Mouse (Mus musculus): ENCODE measurements around the gene Dscaml1. TPM values are rescaled to one million over a fixed set of nuclear protein-coding genes. Genes with fewer than 3 reads are reported as not detected.

Dscaml1 gene
- total and polyA plus RNA-seq, 3 experiments, result not detected

DNA sequence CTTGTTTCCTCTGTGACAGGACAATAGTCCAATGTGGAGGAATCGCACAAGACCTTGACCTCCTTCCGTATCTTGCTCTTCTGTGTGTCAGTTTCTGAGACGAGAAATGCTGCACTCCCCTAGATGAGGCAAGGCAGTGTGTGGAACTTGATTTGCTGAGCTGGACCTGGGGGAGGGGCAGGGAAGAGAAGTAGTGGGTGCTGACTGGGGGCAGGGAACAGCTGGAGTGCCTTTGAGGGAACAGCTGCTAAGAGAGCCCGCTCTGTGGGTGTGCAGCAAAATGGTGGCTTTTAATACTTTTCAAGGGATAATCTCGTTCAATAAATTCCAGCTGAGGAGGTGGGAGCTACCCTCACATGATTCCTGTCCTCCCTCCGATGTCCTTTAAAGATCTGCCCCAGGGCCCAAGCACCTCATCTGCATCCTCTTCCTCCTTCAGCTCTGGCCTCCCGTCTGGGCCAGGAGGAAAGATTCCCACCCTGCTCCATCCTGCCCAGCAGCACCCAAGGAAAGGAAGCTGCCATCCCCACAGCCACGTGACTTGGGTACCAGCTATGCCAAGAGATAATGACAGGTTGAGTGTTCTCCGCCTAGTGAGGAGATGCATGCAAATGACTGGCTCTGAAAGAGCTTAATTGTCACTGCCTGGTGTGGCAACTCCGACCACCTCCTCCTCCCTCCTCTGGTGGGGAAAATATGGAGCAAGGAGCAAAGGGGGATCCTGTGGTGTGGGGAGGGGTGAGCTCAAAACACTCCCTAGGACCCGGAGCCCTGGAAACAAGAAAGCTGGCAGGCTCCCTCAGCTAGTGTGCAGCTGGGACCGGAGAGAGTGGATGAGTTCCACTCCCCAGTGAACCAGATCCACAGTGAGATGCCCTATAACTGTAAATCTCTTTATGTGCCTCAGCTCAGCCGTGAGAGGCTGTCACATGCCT, 181.9 kb downstream of the Dscaml1 start:
- Histone ChIP-seq H3K27ac (ENCODE audit: control insufficient read depth, low read depth, low read length) (no peak overlapping the region), H3K9ac (ENCODE audit: control insufficient read depth, low read depth, low read length, poor library complexity, severe bottlenecking) (no peak overlapping the region), H3K9me3 (replicated peaks; ENCODE audit: insufficient read depth, low read length) (no peaks in the 10 kb centered on the region), H3K79me2 (ENCODE audit: control insufficient read depth, insufficient read depth, low read length, poor library complexity) (no peaks in the 10 kb centered on the region), H3K36me3 (ENCODE audit: control insufficient read depth in 1 of 2, insufficient read depth in 2 of 2, low read length in 2 of 2) (no peaks in the 10 kb centered on the region), H3K4me1 (ENCODE audit: control insufficient read depth in 1 of 2, insufficient read depth in 2 of 2, low read length in 2 of 2) (no peaks in the 10 kb centered on the region), H3K27me3 (ENCODE audit: control insufficient read depth in 1 of 2, insufficient read depth in 2 of 2, low read length in 2 of 2) (no peaks in the 10 kb centered on the region; a peak in 1 of 4 replicates), H3K4me3 (ENCODE audit: control insufficient read depth in 1 of 2, insufficient read depth in 1 of 2, low read depth in 2 of 2, low read length in 2 of 2) (no peak overlapping the region)
- no peak for DNase-seq (ENCODE audit: low read depth, low spot score)
- TF ChIP-seq USF2 (IDR thresholded peaks at IDR 0.05; ENCODE audit: borderline replicate concordance in 1 of 2, insufficient read depth in 1 of 2, low read depth in 1 of 2, low read length in 2 of 2), result no peak
- TF ChIP-seq POLR2A (IDR thresholded peaks at IDR 0.05; ENCODE audit: control insufficient read depth in 1 of 2, insufficient read depth in 1 of 2, low read depth in 1 of 2, low read length in 2 of 2, poor library complexity in 1 of 2), result no peak
- no peak for TF ChIP-seq SIN3A (IDR thresholded peaks at IDR 0.05; ENCODE audit: low read length)
- no peak for TF ChIP-seq CHD2 (IDR thresholded peaks at IDR 0.05; ENCODE audit: low read length)

DNA sequence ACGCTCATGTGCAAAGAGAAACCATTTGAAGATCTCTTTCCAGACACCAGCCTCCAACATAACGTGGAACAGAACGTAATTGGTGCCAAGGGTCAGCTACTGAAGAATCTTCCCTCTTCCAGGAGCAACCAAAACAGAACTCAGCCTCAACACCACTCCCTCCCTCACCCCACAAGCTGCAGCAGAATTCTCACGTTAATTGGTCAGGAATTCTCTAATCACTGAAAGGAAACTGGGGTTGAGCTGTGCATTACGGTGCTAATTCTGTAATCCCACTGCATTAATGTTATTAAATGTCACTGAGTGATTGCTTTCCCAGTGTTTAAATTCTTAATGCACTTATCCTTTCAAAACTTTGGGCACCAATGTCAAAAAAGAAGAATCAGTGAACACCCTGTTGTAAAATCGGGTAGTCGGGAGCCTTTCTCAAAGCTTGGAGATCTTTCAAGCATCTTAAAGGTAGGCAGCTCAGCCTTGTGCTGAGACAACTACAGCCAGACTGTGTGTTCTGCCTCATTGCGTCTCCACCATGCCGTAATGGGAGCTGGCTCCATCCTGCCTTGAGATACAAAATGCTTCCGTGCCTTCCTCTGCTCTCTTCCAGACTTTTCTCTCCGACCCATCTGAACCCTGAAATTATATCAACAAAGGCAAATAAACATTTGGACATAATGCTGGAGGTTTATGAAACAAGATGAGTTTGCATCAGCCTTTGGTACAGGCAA, 184.1 kb downstream of the Dscaml1 start:
- no peak overlapping the region for H3K4me3 ChIP-seq (ENCODE audit: control insufficient read depth in 1 of 2, insufficient read depth in 1 of 2, low read depth in 2 of 2, low read length in 2 of 2)
- H3K36me3 ChIP-seq (ENCODE audit: control insufficient read depth in 1 of 2, insufficient read depth in 2 of 2, low read length in 2 of 2), result no peaks in the 10 kb centered on the region
- H3K27me3 ChIP-seq (ENCODE audit: control insufficient read depth in 1 of 2, insufficient read depth in 2 of 2, low read length in 2 of 2), result no peaks in the 10 kb centered on the region; a peak in 1 of 4 replicates
- no peak overlapping the region for H3K9ac ChIP-seq (ENCODE audit: control insufficient read depth, low read depth, low read length, poor library complexity, severe bottlenecking)
- no peak overlapping the region for H3K27ac ChIP-seq (ENCODE audit: control insufficient read depth, low read depth, low read length)
- no peak for DNase-seq (ENCODE audit: low read depth, low spot score)
- H3K79me2 ChIP-seq (ENCODE audit: control insufficient read depth, insufficient read depth, low read length, poor library complexity), result no peaks in the 10 kb centered on the region
- no peaks in the 10 kb centered on the region for H3K4me1 ChIP-seq (ENCODE audit: control insufficient read depth in 1 of 2, insufficient read depth in 2 of 2, low read length in 2 of 2)
- TF ChIP-seq SIN3A (IDR thresholded peaks at IDR 0.05; ENCODE audit: low read length) (no peak), ETS1 (IDR thresholded peaks at IDR 0.05; ENCODE audit: low read depth, low read length) (no peak), ZMIZ1 (IDR thresholded peaks at IDR 0.05; ENCODE audit: low read depth, low read length) (no peak), RAD21 (IDR thresholded peaks at IDR 0.05; ENCODE audit: low read depth, low read length) (no peak), USF1 (IDR thresholded peaks at IDR 0.05; ENCODE audit: low read depth, low read length) (no peak), MYC (IDR thresholded peaks at IDR 0.05; ENCODE audit: low read depth, low read length) (no peak), MAX (IDR thresholded peaks at IDR 0.05; ENCODE audit: low read length) (no peak), USF2 (IDR thresholded peaks at IDR 0.05; ENCODE audit: borderline replicate concordance in 1 of 2, insufficient read depth in 1 of 2, low read depth in 1 of 2, low read length in 2 of 2) (no peak)
- no peaks in the 10 kb centered on the region for H3K9me3 ChIP-seq (replicated peaks; ENCODE audit: insufficient read depth, low read length)

DNA sequence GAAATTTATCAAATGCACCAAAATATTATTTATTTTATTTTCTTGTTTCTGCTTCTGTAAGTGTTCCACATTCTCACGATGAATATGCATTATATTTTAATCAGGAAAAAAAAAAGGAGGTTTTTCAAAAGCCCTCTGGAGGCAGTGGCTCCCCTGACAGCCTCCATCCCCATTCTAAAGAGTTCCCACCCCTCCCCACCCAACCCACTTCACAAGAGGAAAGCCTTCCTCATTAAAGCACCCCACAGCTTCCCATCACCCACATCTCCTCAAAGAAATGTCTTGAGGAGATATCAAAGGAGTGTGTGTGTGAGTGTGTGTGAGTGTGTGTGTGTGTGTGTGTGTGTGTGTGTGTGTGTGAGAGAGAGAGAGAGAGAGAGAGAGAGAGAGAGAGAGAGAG, 188.2 kb downstream of the Dscaml1 start:
- no peak overlapping the region for H3K9ac ChIP-seq (ENCODE audit: control insufficient read depth, low read depth, low read length, poor library complexity, severe bottlenecking)
- H3K79me2 ChIP-seq (ENCODE audit: control insufficient read depth, insufficient read depth, low read length, poor library complexity), result no peaks in the 10 kb centered on the region
- H3K4me1 ChIP-seq (ENCODE audit: control insufficient read depth in 1 of 2, insufficient read depth in 2 of 2, low read length in 2 of 2), result no peaks in the 10 kb centered on the region
- no peaks in the 10 kb centered on the region for H3K9me3 ChIP-seq (replicated peaks; ENCODE audit: insufficient read depth, low read length)
- DNase-seq (ENCODE audit: low read depth, low spot score), result no peak
- no peak overlapping the region for H3K27ac ChIP-seq (ENCODE audit: control insufficient read depth, low read depth, low read length)
- no peaks in the 10 kb centered on the region; a peak in 2 of 4 replicates for H3K27me3 ChIP-seq (ENCODE audit: control insufficient read depth in 1 of 2, insufficient read depth in 2 of 2, low read length in 2 of 2)
- no peaks in the 10 kb centered on the region for H3K36me3 ChIP-seq (ENCODE audit: control insufficient read depth in 1 of 2, insufficient read depth in 2 of 2, low read length in 2 of 2)
- no peak overlapping the region for H3K4me3 ChIP-seq (ENCODE audit: control insufficient read depth in 1 of 2, insufficient read depth in 1 of 2, low read depth in 2 of 2, low read length in 2 of 2)
- no peak for TF ChIP-seq MYC (IDR thresholded peaks at IDR 0.05; ENCODE audit: low read depth, low read length)
- TF ChIP-seq ELF1 (IDR thresholded peaks at IDR 0.05; ENCODE audit: low read depth, low read length), result no peak
- no peak for TF ChIP-seq USF2 (IDR thresholded peaks at IDR 0.05; ENCODE audit: borderline replicate concordance in 1 of 2, insufficient read depth in 1 of 2, low read depth in 1 of 2, low read length in 2 of 2)
- no peak for TF ChIP-seq TCF12 (IDR thresholded peaks at IDR 0.05; ENCODE audit: low read depth, low read length)
- no peak for TF ChIP-seq NELFE (IDR thresholded peaks at IDR 0.05; ENCODE audit: low read depth, low read length)
- TF ChIP-seq JUND (IDR thresholded peaks at IDR 0.05; ENCODE audit: low read depth, low read length), result no peak
- no peak for TF ChIP-seq CTCF (IDR thresholded peaks at IDR 0.05 in 2 of 3, conservative IDR thresholded peaks at IDR 0.05 in 1 of 3; ENCODE audit: control insufficient read depth in 1 of 3, insufficient read depth in 1 of 3, low read depth in 2 of 3, low read length in 3 of 3, poor library complexity in 1 of 3, severe bottlenecking in 1 of 3)
- TF ChIP-seq UBTF (IDR thresholded peaks at IDR 0.05; ENCODE audit: borderline replicate concordance, insufficient read depth, low read depth, low read length), result no peak
- no peak for TF ChIP-seq HCFC1 (IDR thresholded peaks at IDR 0.05; ENCODE audit: low read depth, low read length)
- TF ChIP-seq EP300 (IDR thresholded peaks at IDR 0.05; ENCODE audit: low read depth in 1 of 2, low read length in 2 of 2), result no peak
- no peak for TF ChIP-seq SIN3A (IDR thresholded peaks at IDR 0.05; ENCODE audit: low read length)
- TF ChIP-seq TBP (IDR thresholded peaks at IDR 0.05; ENCODE audit: low read depth, low read length), result no peak
- no peak for TF ChIP-seq GABPA (IDR thresholded peaks at IDR 0.05; ENCODE audit: low read depth, low read length)
- TF ChIP-seq ZC3H11A (IDR thresholded peaks at IDR 0.05; ENCODE audit: low read depth, low read length), result no peak
- no peak for TF ChIP-seq ZKSCAN1 (IDR thresholded peaks at IDR 0.05; ENCODE audit: low read depth, low read length)
